ENCODE assay signal across 8 mouse cellular contexts in genomic region chr5:100845848-100846598, GRCm38 (mm10). TPM values are rescaled to one million over a fixed set of nuclear protein-coding genes. Genes with fewer than 3 reads are reported as not detected.
DNase-seq lines count a peak whose midpoint lies in the region; ATAC-seq and TF ChIP-seq lines count a peak whose summit lies in the region.

No protein-coding gene starts in this region.

- H3K9ac ChIP-seq in CH12.LX (ENCODE audit: insufficient read depth, low read depth): peak overlapping the region; percentile 60
- H3K9ac ChIP-seq in forebrain, embryonic 16.5 days (replicated peaks; ENCODE audit: low read depth, low read length): peak overlapping the region; percentile 61
- H3K9ac ChIP-seq in lung, embryonic 16.5 days (ENCODE audit: low read length): peak overlapping the region; percentile 72

- under 1% methylated on average over 52 of the region's 52 CpGs for WGBS in forebrain, embryonic 16.5 days
- WGBS in lung, embryonic 16.5 days: under 1% methylated on average over 51 of the region's 52 CpGs
- WGBS in olfactory bulb, adult 2 months: under 1% methylated on average over 52 of the region's 52 CpGs
- WGBS in thymus, adult 2 months: under 1% methylated on average over 51 of the region's 52 CpGs

- TF ChIP-seq CTCF in CH12.LX (conservative IDR thresholded peaks at IDR 0.05 in 1 of 2, IDR thresholded peaks at IDR 0.05 in 1 of 2; ENCODE audit: low read depth in 2 of 2, low read length in 2 of 2): no peak
- no peak for TF ChIP-seq CTCF in olfactory bulb, adult 2 months (IDR thresholded peaks at IDR 0.05; ENCODE audit: insufficient read depth, low read depth, low read length)
- TF ChIP-seq CTCF in thymus, adult 2 months (IDR thresholded peaks at IDR 0.05; ENCODE audit: borderline replicate concordance, control insufficient read depth, extremely low read depth, insufficient read depth, low read length, poor library complexity): no peak

- no peak for TF ChIP-seq EP300 in CH12.LX (IDR thresholded peaks at IDR 0.05; ENCODE audit: low read length)

- intact Hi-C loops in heart, postnatal 36 days (cut with DNase I): loop anchor here (1.0 to 5.0 kb wide), 2 partner anchors 26 to 66 kb away; partner anchors contain the start of gene Abraxas1

- peaks cover 0 to 11% of the 10 kb centered on the region in 2 experiments; a peak in 3 of 4 replicates for H3K4me1 ChIP-seq in CH12.LX (ENCODE audit: control insufficient read depth in 1 of 2, insufficient read depth in 2 of 2)
- peaks cover 15% of the 10 kb centered on the region for H3K4me1 ChIP-seq in forebrain, embryonic 16.5 days (replicated peaks; ENCODE audit: control insufficient read depth, insufficient read depth, low read length)
- H3K4me1 ChIP-seq in lung, embryonic 16.5 days (replicated peaks; ENCODE audit: control insufficient read depth, insufficient read depth, low read length): peaks cover 7% of the 10 kb centered on the region
- peaks cover 10% of the 10 kb centered on the region for H3K4me1 ChIP-seq in olfactory bulb, adult 2 months (ENCODE audit: control insufficient read depth, insufficient read depth, low read length)
- peaks cover 13% of the 10 kb centered on the region for H3K4me1 ChIP-seq in thymus, adult 2 months (replicated peaks; ENCODE audit: control insufficient read depth, insufficient read depth, low read length)

- no peaks in the 10 kb centered on the region for H3K79me2 ChIP-seq in CH12.LX (replicated peaks; ENCODE audit: control insufficient read depth, extremely low read depth, insufficient read depth, poor library complexity, severe bottlenecking)

- peak; percentile 66 for ATAC-seq in forebrain, embryonic 16.5 days
- peak; percentile 82 for ATAC-seq in lung, embryonic 16.5 days (ENCODE audit: low read depth)

- H3K4me2 ChIP-seq in CH12.LX (ENCODE audit: insufficient read depth, low read depth, poor library complexity, severe bottlenecking): peak overlapping the region; percentile 66
- H3K4me2 ChIP-seq in forebrain, embryonic 16.5 days (ENCODE audit: low read length): peak overlapping the region; percentile 98
- H3K4me2 ChIP-seq in lung, embryonic 16.5 days (ENCODE audit: low read depth, low read length): peak overlapping the region; percentile 99

- dilution Hi-C loops in CH12.LX (cut with MboI; ENCODE audit: extremely low pct_ligation_motif_present, extremely low pct_unique_long_range_greater_than_20kb, low sequenced_read_pairs): no loop called here

- peak; percentile 52 for DNase-seq in CH12.LX (ENCODE audit: extremely low read depth)
- peak; percentile 29 for DNase-seq in c-Kit-positive CD71-positive TER-119-positive erythroid progenitor cells, embryonic 14.5 days (ENCODE audit: low spot score)
- DNase-seq in heart, postnatal 36 days: peak; percentile 74 to 86
- peak; percentile 5 to 29 for DNase-seq in layer of hippocampus, adult 8-10 months (ENCODE audit: low spot score in 2 of 2)
- peak; percentile 58 for DNase-seq in thymus, adult 2 months

- H3K27me3 ChIP-seq in CH12.LX (replicated peaks): peaks cover 21% of the 10 kb centered on the region
- peaks cover 23% of the 10 kb centered on the region for H3K27me3 ChIP-seq in forebrain, embryonic 16.5 days (replicated peaks; ENCODE audit: control insufficient read depth, insufficient read depth, low read length)
- peaks cover 9% of the 10 kb centered on the region for H3K27me3 ChIP-seq in lung, embryonic 16.5 days (ENCODE audit: control insufficient read depth, insufficient read depth, low read depth, low read length)
- peaks cover 10% of the 10 kb centered on the region; the same call in 1 of the 2 replicates for H3K27me3 ChIP-seq in thymus, adult 2 months (ENCODE audit: control insufficient read depth, insufficient read depth, low read length)

- TF ChIP-seq RAD21 in CH12.LX (IDR thresholded peaks at IDR 0.05; ENCODE audit: low read depth, low read length): no peak

- H3K27ac ChIP-seq in CH12.LX (ENCODE audit: insufficient read depth, low read depth): no peak overlapping the region
- no peak overlapping the region for H3K27ac ChIP-seq in forebrain, embryonic 16.5 days (ENCODE audit: low read length)
- H3K27ac ChIP-seq in lung, embryonic 16.5 days (ENCODE audit: low read length): no peak overlapping the region
- H3K27ac ChIP-seq in olfactory bulb, adult 2 months (ENCODE audit: insufficient read depth, low read depth, low read length): no peak overlapping the region
- H3K27ac ChIP-seq in thymus, adult 2 months (ENCODE audit: control insufficient read depth, insufficient read depth, low read length): no peak overlapping the region

- H3K4me3 ChIP-seq in CH12.LX (replicated peaks in 1 of 3; ENCODE audit: low read depth in 2 of 3, low read length in 2 of 3, poor library complexity in 1 of 3): peak overlapping the region; percentile 55 to 72 (median 69)
- peak overlapping the region; percentile 62 for H3K4me3 ChIP-seq in forebrain, embryonic 16.5 days (replicated peaks; ENCODE audit: low read length)
- H3K4me3 ChIP-seq in lung, embryonic 16.5 days (ENCODE audit: low read length): peak overlapping the region; percentile 70
- H3K4me3 ChIP-seq in olfactory bulb, adult 2 months (ENCODE audit: insufficient read depth, low read depth, low read length): peak overlapping the region; percentile 49
- H3K4me3 ChIP-seq in thymus, adult 2 months (ENCODE audit: control insufficient read depth, insufficient read depth, low read length): peak overlapping the region; percentile 66

- no peak for TF ChIP-seq POLR2A in CH12.LX (IDR thresholded peaks at IDR 0.05; ENCODE audit: low read depth, low read length)
- no peak for TF ChIP-seq POLR2A in olfactory bulb, adult 2 months (IDR thresholded peaks at IDR 0.05; ENCODE audit: insufficient read depth, low read depth, low read length)
- no peak for TF ChIP-seq POLR2A in thymus, adult 2 months (IDR thresholded peaks at IDR 0.05; ENCODE audit: control insufficient read depth, extremely low read depth, insufficient read depth, low read length, poor library complexity)

- peaks cover 11% of the 10 kb centered on the region for H3K9me3 ChIP-seq in CH12.LX (replicated peaks; ENCODE audit: low read length)
- H3K9me3 ChIP-seq in forebrain, embryonic 16.5 days (ENCODE audit: control insufficient read depth, low read length): peaks cover 5% of the 10 kb centered on the region
- H3K9me3 ChIP-seq in lung, embryonic 16.5 days (ENCODE audit: control insufficient read depth, low read length): peaks cover 5% of the 10 kb centered on the region

- in situ Hi-C loops in CH12.LX (cut with MboI; ENCODE audit: low pct_ligation_motif_present, low pct_unique_long_range_greater_than_20kb, low sequenced_read_pairs): loop anchor here (5.0 kb wide), 1 partner anchor 66 kb away; no protein-coding TSS in a partner anchor

- no peaks in the 10 kb centered on the region for H3K36me3 ChIP-seq in CH12.LX (replicated peaks in 1 of 2; ENCODE audit: control insufficient read depth in 1 of 2, insufficient read depth in 1 of 2, low read length in 1 of 2)
- H3K36me3 ChIP-seq in forebrain, embryonic 16.5 days (ENCODE audit: control insufficient read depth, insufficient read depth): no peaks in the 10 kb centered on the region
- no peaks in the 10 kb centered on the region for H3K36me3 ChIP-seq in lung, embryonic 16.5 days (ENCODE audit: control insufficient read depth, insufficient read depth, low read length)
- H3K36me3 ChIP-seq in thymus, adult 2 months (ENCODE audit: control insufficient read depth, insufficient read depth, low read length): no peaks in the 10 kb centered on the region

RNA-seq across cellular contexts. Expression of gene Gpat3, which starts 0.5 kb away (rescaled TPM):
- total RNA-seq in CH12.LX (2012; rRNA removed) (0.46 and 0.68 TPM in 2 replicates), CH12.LX (2014; rRNA removed) (1.5 TPM in 2 replicates)
- polyA plus RNA-seq in CH12.LX (2012; ENCODE audit: insufficient read length, low read depth): 1.2 TPM in 2 replicates
- 0.40 and 0.89 TPM in 2 replicates for polyA plus RNA-seq in forebrain, embryonic 16.5 days (2015; fragmentation: Nextera tagmentation; extraction: Ambion mirVana)
- total RNA-seq in heart, postnatal 36 days (2021): 10 to 100 TPM; 21.6 to 27.8 TPM
- total RNA-seq in layer of hippocampus, adult 8-10 months (2022): 1 to 10 TPM; 2.8 to 4.0 (median 4.0) TPM
- polyA plus RNA-seq in lung, embryonic 16.5 days (2015; fragmentation: Nextera tagmentation; extraction: Ambion mirVana): 1.6 and 2.8 TPM in 2 replicates
- not detected in 2 replicates for polyA plus RNA-seq in olfactory bulb, adult 2 months (2012; ENCODE audit: insufficient read depth, insufficient read length, low replicate concordance, missing spikeins)
- 1.6 and 1.9 TPM in 2 replicates for polyA plus RNA-seq in thymus, adult 2 months (2012; rRNA removed)

RNA-seq across cellular contexts. Expression of gene Abraxas1, which starts 25.3 kb away (rescaled TPM):
- total RNA-seq in CH12.LX (2012; rRNA removed): 13.4 and 19.0 TPM in 2 replicates
- total RNA-seq in CH12.LX (2014; rRNA removed): 34.9 and 40.0 TPM in 2 replicates
- 29.3 and 30.9 TPM in 2 replicates for polyA plus RNA-seq in CH12.LX (2012; ENCODE audit: insufficient read length, low read depth)
- polyA plus RNA-seq in forebrain, embryonic 16.5 days (2015; fragmentation: Nextera tagmentation; extraction: Ambion mirVana): 14.7 and 15.6 TPM in 2 replicates
- total RNA-seq in heart, postnatal 36 days (2021): 10 to 100 TPM; 11.0 to 13.2 TPM
- total RNA-seq in layer of hippocampus, adult 8-10 months (2022): 10 to 100 TPM in 1 of 4 experiments, 1 to 10 TPM in 3; 7.0 to 11.1 (median 8.9) TPM
- 32.2 and 33.0 TPM in 2 replicates for polyA plus RNA-seq in lung, embryonic 16.5 days (2015; fragmentation: Nextera tagmentation; extraction: Ambion mirVana)
- not detected in 2 replicates for polyA plus RNA-seq in olfactory bulb, adult 2 months (2012; ENCODE audit: insufficient read depth, insufficient read length, low replicate concordance, missing spikeins)
- polyA plus RNA-seq in thymus, adult 2 months (2012; rRNA removed): 7.9 and 9.4 TPM in 2 replicates

RNA-seq across cellular contexts. Expression of gene Mrps18c, which starts 47.6 kb away (rescaled TPM):
- total RNA-seq in CH12.LX (2012; rRNA removed) (87.2 and 121 TPM in 2 replicates), CH12.LX (2014; rRNA removed) (111 and 141 TPM in 2 replicates)
- 185 and 216 TPM in 2 replicates for polyA plus RNA-seq in CH12.LX (2012; ENCODE audit: insufficient read length, low read depth)
- 131 and 146 TPM in 2 replicates for polyA plus RNA-seq in forebrain, embryonic 16.5 days (2015; fragmentation: Nextera tagmentation; extraction: Ambion mirVana)
- 10 to 100 TPM; 81.3 to 84.8 TPM for total RNA-seq in heart, postnatal 36 days (2021)
- total RNA-seq in layer of hippocampus, adult 8-10 months (2022): 10 to 100 TPM; 58.2 to 74.5 (median 66.7) TPM
- 154 and 158 TPM in 2 replicates for polyA plus RNA-seq in lung, embryonic 16.5 days (2015; fragmentation: Nextera tagmentation; extraction: Ambion mirVana)
- not detected in 2 replicates for polyA plus RNA-seq in olfactory bulb, adult 2 months (2012; ENCODE audit: insufficient read depth, insufficient read length, low replicate concordance, missing spikeins)
- 19.4 and 21.0 TPM in 2 replicates for polyA plus RNA-seq in thymus, adult 2 months (2012; rRNA removed)

RNA-seq across cellular contexts. Expression of gene Helq, which starts 47.6 kb away (rescaled TPM):
- total RNA-seq in CH12.LX (2012; rRNA removed): 12.1 and 19.6 TPM in 2 replicates
- total RNA-seq in CH12.LX (2014; rRNA removed): 13.1 and 15.7 TPM in 2 replicates
- polyA plus RNA-seq in CH12.LX (2012; ENCODE audit: insufficient read length, low read depth): 24.3 and 31.4 TPM in 2 replicates
- 21.7 and 25.7 TPM in 2 replicates for polyA plus RNA-seq in forebrain, embryonic 16.5 days (2015; fragmentation: Nextera tagmentation; extraction: Ambion mirVana)
- 1 to 10 TPM; 2.1 to 3.6 TPM for total RNA-seq in heart, postnatal 36 days (2021)
- 10 to 100 TPM; 13.2 to 22.4 (median 19.5) TPM for total RNA-seq in layer of hippocampus, adult 8-10 months (2022)
- 10.9 and 14.1 TPM in 2 replicates for polyA plus RNA-seq in lung, embryonic 16.5 days (2015; fragmentation: Nextera tagmentation; extraction: Ambion mirVana)
- not detected in 2 replicates for polyA plus RNA-seq in olfactory bulb, adult 2 months (2012; ENCODE audit: insufficient read depth, insufficient read length, low replicate concordance, missing spikeins)
- polyA plus RNA-seq in thymus, adult 2 months (2012; rRNA removed): 13.7 and 15.6 TPM in 2 replicates

Comparison
In these comparisons a context has a peak if more than half of its experiments do, and no peak if none do; other contexts are left out.
1. DNase-seq: peak in every context shown above with its lines; median percentile 80 in heart, postnatal 36 days; 58 in thymus, adult 2 months; 52 in CH12.LX; 29 in c-Kit-positive CD71-positive TER-119-positive erythroid progenitor cells, embryonic 14.5 days; 17 in layer of hippocampus, adult 8-10 months.
2. RNA of gene Mrps18c, which starts 47.6 kb away (polyA plus RNA-seq): 185 to 216 TPM in CH12.LX, 154 to 158 TPM in lung, embryonic 16.5 days, 131 to 146 TPM in forebrain, embryonic 16.5 days and 19.4 to 21.0 TPM in thymus, adult 2 months; not detected in olfactory bulb, adult 2 months; every median in the first group is over 10 times any median in the second.
3. Peak in every context shown above with its lines, with median percentiles within 50 percentile points of each other: H3K4me2 ChIP-seq, H3K4me3 ChIP-seq and H3K9ac ChIP-seq.